Mouse (Mus musculus) inflammation-experienced regulatory T-cells, adult 6 months (primary cell): ENCODE measurements around the gene Bcl9l. TPM values are rescaled to one million over a fixed set of nuclear protein-coding genes. Genes with fewer than 3 reads are reported as not detected.

Source experiments
- ATAC-seq: one replicate; pipeline ENCODE4 v1.8.0; 2017
- polyA plus RNA-seq, 3 experiments: library from polyadenylated mRNA; unstranded; fragments of 100-300 nt; shearing (Covaris generic); gene quantifications; one replicate each; pipeline ENCODE4 v1.2.1; 2017

The Bcl9l gene
- polyA plus RNA-seq, 3 experiments from 2014 or later = 11.1 to 12.4 (median 12.2) TPM

- no peak for ATAC-seq
Measured at GRCm38 (mm10) chr9:44513121-44513520, 30.5 kb downstream of the Bcl9l start.

DNA sequence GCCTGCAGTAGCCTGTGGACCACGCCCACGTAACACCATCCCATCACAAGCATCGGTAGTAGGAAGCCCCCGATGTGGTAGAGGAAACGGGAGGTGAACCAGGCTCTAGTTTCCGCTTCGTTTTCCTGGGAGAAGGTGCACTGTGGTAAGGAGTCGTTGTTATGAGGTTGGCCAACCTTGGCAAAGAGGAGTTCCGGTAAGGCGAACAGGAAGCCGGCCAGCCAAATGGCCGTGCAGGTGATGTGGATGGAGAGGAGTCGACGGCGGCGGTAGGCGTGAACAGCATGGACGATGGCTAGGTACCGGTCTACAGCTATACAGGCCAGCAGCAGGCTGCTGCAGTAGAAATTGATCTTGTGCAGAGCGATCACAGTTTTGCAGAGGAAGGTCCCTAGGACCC is 31.0 kb downstream of the Bcl9l start:
- ATAC-seq = no peak

DNA sequence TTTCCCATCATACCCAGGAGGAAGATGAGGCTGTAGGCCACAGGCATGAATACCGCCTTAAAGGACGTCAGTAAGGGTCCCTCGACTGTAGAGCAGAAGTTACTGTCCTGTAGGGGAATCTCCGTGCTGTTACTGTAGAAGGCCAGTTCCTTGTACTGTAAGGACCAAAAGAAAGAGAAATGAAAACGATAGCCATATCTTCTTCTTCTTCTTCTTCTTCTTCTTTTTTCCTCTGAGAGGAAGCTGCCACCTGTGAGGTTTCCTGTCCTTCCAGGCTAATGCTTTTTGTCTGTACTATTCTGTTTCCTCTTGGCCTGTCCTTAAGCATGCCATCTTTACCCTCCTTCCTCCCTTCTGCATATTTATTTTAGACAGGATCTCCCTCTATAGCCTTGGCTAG is 31.5 kb downstream of the Bcl9l start:
- ATAC-seq = no peak

DNA sequence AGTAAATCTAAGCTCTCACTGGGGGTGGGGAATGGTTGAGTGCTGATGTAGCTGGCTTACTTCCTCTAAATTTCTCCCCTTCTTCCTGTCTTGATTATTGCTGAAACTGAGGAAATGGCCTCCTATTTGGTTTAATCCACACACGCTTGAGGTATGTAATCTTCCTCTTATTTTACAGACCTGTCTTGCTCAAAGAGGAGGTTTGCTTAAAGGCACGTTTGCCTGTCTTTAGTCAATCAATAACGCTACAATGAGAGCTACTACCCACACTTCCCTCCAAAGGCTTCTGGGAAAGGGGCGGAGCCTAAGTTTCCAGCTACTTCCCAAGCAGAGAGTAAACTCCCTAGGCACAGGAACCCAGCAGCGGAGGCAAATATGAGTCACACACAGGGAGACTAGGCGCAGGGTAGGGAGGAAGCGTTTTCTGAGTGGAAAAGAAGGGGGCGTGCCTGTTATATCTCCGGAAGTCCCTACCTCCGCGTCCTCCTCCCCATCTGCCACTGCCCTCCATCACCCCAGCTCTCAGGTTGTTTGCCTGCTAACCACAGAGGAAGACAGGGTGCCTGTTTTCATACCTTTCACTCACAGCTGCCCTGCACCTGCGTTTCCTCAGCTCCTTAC is 32.6 kb downstream of the Bcl9l start:
- peak; percentile 67 for ATAC-seq

DNA sequence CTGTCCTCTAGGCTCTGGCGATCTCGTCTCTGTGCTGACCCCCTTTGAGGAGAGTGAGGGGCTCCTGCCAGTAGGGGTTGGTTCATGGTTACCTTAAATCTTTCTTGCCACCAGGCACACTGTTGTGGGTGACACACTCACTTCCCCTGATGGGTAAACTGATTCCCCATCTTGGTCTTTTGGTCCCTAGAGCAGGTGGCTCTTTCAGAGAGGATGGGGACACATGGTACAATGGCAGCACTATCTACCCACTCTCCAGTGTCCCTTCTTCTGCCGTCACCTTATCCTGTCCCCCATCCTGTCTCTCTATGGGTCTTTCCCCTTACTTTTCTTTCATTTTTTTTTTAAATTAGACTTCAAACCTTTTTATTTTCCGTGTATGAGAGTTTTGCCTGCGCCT is 33.3 kb downstream of the Bcl9l start:
- ATAC-seq = peak; percentile 60

DNA sequence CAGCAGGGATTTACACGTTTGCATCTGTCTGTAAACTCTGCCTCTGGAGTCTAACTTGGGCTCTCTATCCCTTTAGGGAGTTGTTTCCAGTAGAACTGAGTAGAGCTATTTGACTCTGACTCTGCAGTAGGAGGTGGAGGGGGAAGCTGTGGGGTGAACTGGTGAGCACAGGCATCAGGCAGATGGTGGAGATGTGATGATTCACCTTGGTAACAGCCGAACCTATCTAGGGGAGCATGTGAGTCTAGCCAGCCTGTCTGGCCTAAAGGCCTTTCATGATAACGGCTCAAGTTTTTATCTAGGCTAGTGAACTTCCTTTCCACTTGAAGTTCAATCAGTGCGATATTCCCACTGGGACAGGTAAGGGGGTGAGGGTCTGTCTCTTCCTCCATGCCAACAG is 34.7 kb downstream of the Bcl9l start:
- ATAC-seq = peak; percentile 53

DNA sequence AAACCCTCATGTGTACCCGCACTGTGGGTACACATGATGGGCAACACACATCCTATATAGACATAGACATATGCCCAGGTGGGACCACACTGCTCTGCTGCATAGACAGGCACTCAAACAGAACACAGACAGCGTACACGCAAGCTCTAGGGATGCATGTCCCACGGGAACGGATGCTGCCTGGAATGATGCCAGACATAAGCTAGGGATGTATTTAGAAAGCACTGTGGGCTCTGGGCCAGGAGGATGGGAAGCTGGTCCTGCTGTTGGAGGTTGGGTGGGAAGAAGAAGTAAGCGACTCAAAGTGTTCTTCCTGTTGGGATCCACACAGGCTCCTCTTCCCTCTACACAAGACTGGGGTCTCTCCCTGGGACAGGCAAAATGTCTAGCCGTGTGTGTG is 35.4 kb downstream of the Bcl9l start:
- no peak for ATAC-seq

GRCm38 (mm10) chr9:44521927-44522326 is 39.3 kb downstream of the Bcl9l start:
- no peak for ATAC-seq

DNA sequence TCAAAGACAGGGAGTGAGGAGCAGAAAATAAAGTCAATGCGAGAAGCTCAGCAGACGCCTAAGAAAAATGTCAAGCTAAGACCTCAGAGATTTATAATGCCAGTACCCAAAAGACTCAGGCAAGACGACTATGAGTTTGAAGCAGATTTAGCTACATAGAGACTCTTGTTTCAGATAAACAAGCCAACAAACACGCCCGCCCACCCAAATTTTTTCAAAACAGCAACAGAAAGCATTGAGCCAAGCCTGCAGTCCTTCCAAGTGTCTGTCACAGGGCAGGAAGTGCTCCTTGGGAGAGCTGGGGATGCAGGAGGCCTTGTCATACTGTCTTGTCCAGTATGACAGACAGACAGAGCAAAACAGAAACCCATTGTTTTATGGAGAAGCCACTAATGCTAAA is 41.1 kb downstream of the Bcl9l start:
- no peak for ATAC-seq

DNA sequence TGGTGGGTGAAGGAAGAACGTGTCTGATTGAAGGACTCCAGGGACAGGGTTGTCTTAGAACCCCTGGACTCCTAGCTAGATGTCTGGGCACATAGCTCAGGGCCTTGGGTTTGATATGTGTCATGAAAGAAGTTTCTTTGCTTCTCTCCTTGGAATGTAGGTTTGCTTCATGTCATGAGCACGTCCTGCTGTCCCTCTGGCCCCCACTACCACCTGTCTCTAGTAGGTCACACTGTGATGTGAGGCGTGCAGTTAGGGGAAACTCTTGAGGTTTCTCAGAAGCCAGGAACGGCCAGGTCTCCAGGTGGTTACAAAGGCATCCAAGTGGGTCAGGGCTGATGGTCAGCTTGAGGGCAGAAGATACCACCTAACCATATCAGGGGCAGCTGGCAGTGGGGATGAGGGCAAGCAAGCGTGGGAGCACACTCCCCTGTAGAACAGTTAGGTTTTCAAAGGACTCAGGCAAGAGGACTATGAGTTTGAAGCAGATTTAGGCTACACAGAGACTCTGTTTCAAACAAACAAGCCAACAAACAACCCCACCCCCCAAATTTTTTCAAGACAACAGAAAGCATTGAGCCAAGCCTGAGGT is 41.7 kb downstream of the Bcl9l start:
- ATAC-seq = no peak

DNA sequence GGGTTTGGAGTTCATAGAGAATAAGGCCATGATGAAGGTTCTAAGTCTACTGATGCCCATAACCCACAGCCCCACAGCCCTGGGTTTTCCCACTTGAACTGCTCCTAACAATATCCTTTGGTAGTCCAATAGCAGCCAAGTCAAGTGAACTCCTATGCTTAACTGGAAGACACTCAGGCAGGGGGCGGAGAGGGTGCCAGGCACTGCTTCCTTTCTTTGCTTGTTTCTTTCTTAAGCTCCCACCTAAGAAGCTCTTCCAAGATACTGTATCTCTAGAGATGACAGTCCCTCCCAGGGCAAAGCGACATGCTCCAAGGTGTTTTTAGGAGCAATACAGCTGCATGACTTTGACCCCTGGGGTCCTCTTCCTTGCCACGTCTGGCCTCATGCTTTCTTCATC is 42.4 kb downstream of the Bcl9l start:
- ATAC-seq = no peak

DNA sequence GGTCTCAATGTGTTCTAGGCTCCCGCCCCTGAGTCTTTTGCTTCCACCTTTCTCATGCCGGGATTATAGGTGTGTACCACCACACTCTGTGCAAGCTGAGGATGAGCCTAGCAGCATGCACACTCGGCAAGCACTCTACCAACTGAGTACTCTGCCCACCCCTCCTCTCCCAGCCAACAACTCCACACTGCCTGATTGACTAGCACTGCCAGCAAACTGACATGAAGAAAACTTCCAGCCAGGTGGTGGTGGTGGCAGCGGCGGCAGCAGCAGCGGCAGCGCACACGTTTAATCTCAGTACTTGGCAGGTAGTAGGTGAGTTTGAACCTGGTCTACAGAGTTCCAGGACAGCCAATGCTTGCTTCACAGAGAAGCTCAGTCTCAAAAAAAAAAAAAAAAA is 43.0 kb downstream of the Bcl9l start:
- ATAC-seq = no peak

DNA sequence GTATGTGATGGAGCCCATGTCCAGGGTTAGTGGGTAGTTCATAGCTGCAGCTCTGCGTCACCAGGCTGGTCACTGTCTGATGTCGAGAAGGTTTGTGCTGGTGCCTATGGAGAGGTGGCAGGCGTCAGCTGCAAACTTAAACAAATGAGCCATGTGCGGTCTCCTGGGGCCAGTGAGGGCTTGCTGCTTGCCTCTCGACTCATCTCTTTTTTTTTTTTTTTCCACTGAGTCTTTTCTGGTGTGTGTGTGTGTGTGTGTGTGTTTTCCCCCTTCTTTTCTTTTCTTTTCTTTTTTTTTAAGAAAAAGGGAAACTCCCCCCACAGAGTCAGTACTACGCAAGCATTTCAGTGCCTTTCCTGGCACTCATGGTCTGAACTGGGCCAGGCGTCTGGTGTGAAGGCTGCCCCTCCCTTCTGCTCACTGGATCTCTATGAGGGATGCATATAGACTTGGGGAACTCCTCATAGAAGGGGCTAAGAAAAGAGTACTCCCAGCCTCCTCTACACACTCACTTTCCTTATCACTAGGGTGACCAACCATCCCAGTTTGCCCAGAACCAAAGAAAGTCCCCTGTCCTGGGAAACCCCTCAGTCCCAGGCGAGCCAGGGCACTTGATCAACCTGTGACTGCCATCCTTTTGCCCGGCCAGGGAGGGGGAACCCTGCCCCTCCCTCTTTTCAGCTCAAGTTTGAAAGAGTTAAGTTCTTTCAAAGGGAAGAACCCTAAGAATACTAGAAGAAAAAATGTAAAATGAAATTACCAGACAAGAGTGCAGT is 43.9 kb downstream of the Bcl9l start:
- ATAC-seq = peak; percentile 75

GRCm38 (mm10) chr9:44528340-44528739 is 45.7 kb downstream of the Bcl9l start:
- peak; percentile 15 for ATAC-seq

DNA sequence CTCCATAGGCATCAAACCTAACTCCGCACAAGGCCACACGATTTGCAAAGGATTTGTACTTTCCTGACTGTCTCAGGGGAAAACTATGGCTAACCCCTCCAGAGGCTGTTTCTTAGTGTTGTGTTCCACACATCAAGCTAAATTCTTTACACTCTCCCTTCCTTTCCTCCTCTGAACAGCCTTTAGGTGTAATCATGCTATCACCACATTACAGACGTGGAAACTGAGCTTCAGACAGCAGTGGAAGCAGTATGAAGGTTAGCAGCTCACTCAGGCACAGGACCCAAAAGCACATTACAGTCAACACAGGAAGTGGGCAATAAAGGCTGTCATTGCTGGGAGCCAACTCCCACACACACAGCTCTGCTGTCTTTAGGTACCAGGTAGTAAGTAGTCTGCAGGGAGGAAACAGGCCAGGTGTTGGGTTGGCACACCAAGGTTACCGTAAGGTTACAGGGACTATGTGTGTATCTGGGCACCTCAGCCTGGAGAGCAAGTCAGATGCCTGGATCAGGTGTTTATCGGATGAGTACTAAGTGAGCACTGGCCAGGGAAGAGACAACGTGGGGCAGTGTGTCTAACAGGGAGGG is 50.5 kb downstream of the Bcl9l start:
- ATAC-seq = peak; percentile 89

- peak; percentile 64 for ATAC-seq
Measured at GRCm38 (mm10) chr9:44537625-44538301, 55.1 kb downstream of the Bcl9l start.

DNA sequence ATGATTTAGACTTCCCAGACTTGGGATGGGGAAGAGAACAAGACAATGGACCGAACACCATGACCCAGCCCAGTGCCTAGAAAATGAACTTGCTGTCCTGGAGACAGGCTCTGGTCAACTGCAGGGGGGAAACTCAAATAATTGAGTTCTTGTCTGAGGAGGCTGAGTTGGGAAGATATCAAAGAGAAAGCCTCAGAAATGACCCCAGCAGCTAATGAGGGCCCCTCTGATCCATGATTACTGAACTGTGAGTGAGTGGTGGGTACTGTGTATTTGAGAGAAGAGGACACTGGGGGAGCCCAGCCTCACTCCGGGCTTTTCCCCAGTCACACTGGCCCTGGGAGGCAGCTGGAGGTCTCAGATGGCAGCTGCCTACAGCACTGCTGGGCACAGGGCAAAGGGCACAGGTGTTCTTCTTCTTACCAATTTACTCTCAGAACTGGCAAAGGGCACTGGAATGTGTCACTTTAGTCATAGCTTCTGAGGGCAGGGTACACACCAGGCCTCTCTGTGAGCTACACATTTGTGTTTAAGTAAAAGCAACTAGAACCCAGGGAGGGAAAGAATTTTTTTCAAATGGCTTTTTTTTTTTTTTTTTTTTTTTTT is 57.3 kb downstream of the Bcl9l start:
- ATAC-seq = no peak

GRCm38 (mm10) chr9:44540676-44541075 is 58.1 kb downstream of the Bcl9l start:
- no peak for ATAC-seq

- no peak for ATAC-seq
Measured at GRCm38 (mm10) chr9:44542364-44542763, 59.7 kb downstream of the Bcl9l start.

DNA sequence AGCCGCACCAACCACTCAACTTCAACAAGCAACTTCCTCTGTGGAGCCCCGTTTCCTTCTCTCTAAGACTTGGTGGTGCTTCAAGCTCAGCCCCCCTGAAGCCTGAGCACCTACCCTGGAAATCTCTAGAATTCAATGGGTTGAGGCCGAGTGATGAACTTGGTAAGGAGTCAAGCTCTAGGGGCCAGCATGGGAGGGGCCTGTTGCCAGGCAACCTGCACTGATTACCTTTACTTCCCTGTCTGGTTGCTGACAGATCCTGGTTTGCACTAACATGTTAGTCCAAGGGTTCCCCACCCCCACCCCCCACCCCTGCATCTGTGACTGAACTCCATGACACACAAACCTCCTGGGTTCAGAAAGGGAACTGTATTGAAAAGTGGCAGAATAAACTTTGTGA is 62.4 kb downstream of the Bcl9l start:
- ATAC-seq = no peak

DNA sequence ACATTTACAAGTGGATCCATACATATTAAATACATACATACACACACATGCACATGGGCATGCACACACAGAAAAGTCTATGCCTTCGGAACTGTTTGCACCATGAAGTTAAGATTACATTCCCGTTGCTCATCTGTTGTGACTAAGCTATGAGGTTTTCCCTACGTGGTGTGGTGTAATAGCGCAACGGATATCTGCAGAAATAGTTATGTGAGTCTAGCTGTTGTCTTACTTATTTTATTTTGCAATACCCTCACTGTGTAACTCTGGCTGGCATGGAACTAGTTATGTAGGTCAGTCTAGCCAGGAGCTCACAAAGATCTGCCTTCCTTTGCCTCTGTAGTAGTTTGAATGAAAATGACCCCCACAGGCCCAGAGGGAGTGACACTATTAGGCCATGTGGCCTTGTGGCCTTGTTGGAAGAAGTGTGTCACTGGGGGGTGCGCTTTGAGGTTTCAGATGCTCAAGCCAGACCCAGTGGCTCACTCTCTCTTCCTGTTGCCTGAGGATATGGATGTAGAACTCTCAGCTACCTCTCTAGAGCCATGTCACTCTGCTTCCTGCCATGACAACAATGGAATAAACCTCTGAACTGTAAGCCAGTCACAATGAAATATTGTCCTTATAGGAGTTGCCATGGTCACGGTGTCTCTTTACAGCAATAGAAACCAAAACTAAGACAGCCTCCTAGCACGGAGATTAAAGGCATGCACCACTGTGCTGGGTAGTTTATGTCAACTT is 66.0 kb downstream of the Bcl9l start:
- ATAC-seq = peak; percentile 28

- ATAC-seq = no peak
Measured at GRCm38 (mm10) chr9:44551138-44551537, 68.5 kb downstream of the Bcl9l start.
